In the genomic region with DNA sequence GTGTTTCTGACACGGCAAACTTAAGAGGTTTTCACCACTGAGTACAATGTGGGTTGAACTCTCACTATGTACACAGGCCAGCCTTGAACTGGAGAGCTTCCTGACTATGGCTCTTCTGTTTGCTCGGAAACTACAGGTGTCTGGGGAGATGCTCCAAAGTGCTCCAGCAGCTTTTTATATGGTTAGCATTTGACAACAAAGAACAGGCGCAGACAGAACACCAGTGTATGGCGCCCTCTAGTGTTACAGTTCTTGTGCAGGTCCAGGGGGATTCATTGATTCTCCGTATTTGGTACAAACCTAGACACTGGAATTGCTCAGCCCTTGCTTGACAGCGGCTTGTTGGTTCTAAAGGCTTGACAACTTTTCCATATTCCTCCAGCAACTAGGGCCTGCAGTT, we compare ENCODE assay signal across 9 mouse cellular contexts. TPM values are rescaled to one million over a fixed set of nuclear protein-coding genes. Genes with fewer than 3 reads are reported as not detected.
DNase-seq lines count a peak whose midpoint lies in the region; ATAC-seq and TF ChIP-seq lines count a peak whose summit lies in the region.
"Had no signal": no experiment of that assay in that cellular context is flagged by ENCODE, and none has a peak within 500 bp of the region (broad histone marks: within the 10 kb centered on the region; RNA-seq: fewer than 3 reads in every experiment).

No protein-coding gene starts in this region.

- no peaks in the 10 kb centered on the region for H3K27me3 ChIP-seq in heart, postnatal 0 days (ENCODE audit: control insufficient read depth, insufficient read depth, low read length)
- H3K27me3 ChIP-seq in liver, embryonic 14.5 days (ENCODE audit: control insufficient read depth, insufficient read depth, low read length), result no peaks in the 10 kb centered on the region
- no peaks in the 10 kb centered on the region for H3K27me3 ChIP-seq in neural tube, embryonic 13.5 days
- H3K27me3 ChIP-seq: heart, embryonic 13.5 days had no signal

- H3K4me2 ChIP-seq in heart, postnatal 0 days (ENCODE audit: low read depth, low read length), result no peak overlapping the region
- no peak overlapping the region for H3K4me2 ChIP-seq in liver, embryonic 14.5 days (ENCODE audit: low read depth)
- no peak overlapping the region for H3K4me2 ChIP-seq in neural tube, embryonic 13.5 days
- H3K4me2 ChIP-seq: heart, embryonic 13.5 days had no signal

- H3K9ac ChIP-seq in heart, postnatal 0 days (replicated peaks; ENCODE audit: low read depth, low read length), result no peak overlapping the region
- no peak overlapping the region for H3K9ac ChIP-seq in liver, embryonic 14.5 days (replicated peaks)
- no peak overlapping the region for H3K9ac ChIP-seq in neural tube, embryonic 13.5 days
- H3K9ac ChIP-seq: heart, embryonic 13.5 days had no signal

- TF ChIP-seq CTCF in heart, postnatal 0 days (IDR thresholded peaks at IDR 0.05; ENCODE audit: low read depth), result peak; percentile 78
- peak; percentile 80 for TF ChIP-seq CTCF in liver, embryonic 14.5 days (IDR thresholded peaks at IDR 0.05; ENCODE audit: low read depth)

- no peaks in the 10 kb centered on the region for H3K9me3 ChIP-seq in heart, postnatal 0 days (replicated peaks; ENCODE audit: control insufficient read depth, low read length)
- H3K9me3 ChIP-seq in liver, embryonic 14.5 days (ENCODE audit: control insufficient read depth, low read length), result no peaks in the 10 kb centered on the region
- H3K9me3 ChIP-seq in neural tube, embryonic 13.5 days, result no peaks in the 10 kb centered on the region
- H3K9me3 ChIP-seq: heart, embryonic 13.5 days had no signal

- H3K27ac ChIP-seq in heart, postnatal 0 days (ENCODE audit: low read depth), result no peak overlapping the region
- H3K27ac ChIP-seq in liver, embryonic 14.5 days, result no peak overlapping the region
- H3K27ac ChIP-seq in neural tube, embryonic 13.5 days (replicated peaks), result no peak overlapping the region
- H3K27ac ChIP-seq: heart, embryonic 13.5 days had no signal

- WGBS in heart, postnatal 0 days, result 20% methylated on average over 6 of the region's 6 CpGs
- 29% methylated on average over 6 of the region's 6 CpGs for WGBS in liver, embryonic 14.5 days (ENCODE audit: insufficient replicate concordance)
- 22% methylated on average over 6 of the region's 6 CpGs for WGBS in neural tube, embryonic 13.5 days

- no peak overlapping the region for H3K4me3 ChIP-seq in heart, postnatal 0 days (ENCODE audit: low read depth, low read length)
- H3K4me3 ChIP-seq in liver, embryonic 14.5 days (ENCODE audit: insufficient read depth in 1 of 2, low read depth in 2 of 2, low read length in 2 of 2), result no peak overlapping the region
- no peak overlapping the region for H3K4me3 ChIP-seq in neural tube, embryonic 13.5 days
- H3K4me3 ChIP-seq: heart, embryonic 13.5 days had no signal

- H3K4me1 ChIP-seq in heart, postnatal 0 days (ENCODE audit: control insufficient read depth, insufficient read depth), result no peaks in the 10 kb centered on the region
- no peaks in the 10 kb centered on the region for H3K4me1 ChIP-seq in liver, embryonic 14.5 days (replicated peaks; ENCODE audit: control insufficient read depth in 2 of 2, insufficient read depth in 2 of 2, low read length in 1 of 2)
- H3K4me1 ChIP-seq in neural tube, embryonic 13.5 days (replicated peaks), result peaks cover 10% of the 10 kb centered on the region

- TF ChIP-seq EP300 in heart, postnatal 0 days (IDR thresholded peaks at IDR 0.05; ENCODE audit: low read depth), result no peak
- TF ChIP-seq EP300 in liver, embryonic 14.5 days (IDR thresholded peaks at IDR 0.05; ENCODE audit: low read depth), result no peak

- H3K36me3 ChIP-seq in heart, postnatal 0 days (replicated peaks; ENCODE audit: control insufficient read depth, insufficient read depth, low read length), result peaks cover 20% of the 10 kb centered on the region
- H3K36me3 ChIP-seq in liver, embryonic 14.5 days (replicated peaks; ENCODE audit: control insufficient read depth, insufficient read depth, low read depth), result peaks cover 15% of the 10 kb centered on the region
- H3K36me3 ChIP-seq in neural tube, embryonic 13.5 days, result peaks cover 33% of the 10 kb centered on the region

- peak; percentile 81 for DNase-seq in CD4-positive, CD25-positive, alpha-beta regulatory T cell, adult 2 months (ENCODE audit: low read depth, low spot score)
- peak; percentile 43 for DNase-seq in adrenal gland, adult 8-10 months
- DNase-seq in embryo, embryonic 11.5 days (ENCODE audit: low read depth, low spot score), result peak; percentile 63
- DNase-seq in heart, postnatal 0 days (ENCODE audit: low spot score), result peak; percentile 63
- DNase-seq in kidney, postnatal 25 days, result peak; percentile 68 to 74
- DNase-seq in liver, embryonic 14.5 days (ENCODE audit: low read depth in 3 of 3, low spot score in 3 of 3), result peak; percentile 26 to 40 (median 30)
- DNase-seq in testis, postnatal 14 days (ENCODE audit: low spot score), result peak; percentile 36

- peak; percentile 48; the same call in 1 of the 2 replicates for ATAC-seq in heart, postnatal 0 days (ENCODE audit: insufficient read depth, low read depth)
- ATAC-seq in liver, embryonic 14.5 days (ENCODE audit: insufficient read depth), result peak; percentile 31; the same call in 1 of the 2 replicates
- peak; percentile 87 for ATAC-seq in neural tube, embryonic 13.5 days (ENCODE audit: low read depth)

RNA-seq across cellular contexts. Expression of gene Gal, which starts 36.8 kb away (rescaled TPM):
- 100 to 1,000 TPM in 1 of 4 experiments, 10 to 100 TPM in 3; 72.9 to 102 (median 81.8) TPM for total RNA-seq in adrenal gland, adult 8-10 months (2022)
- 2.3 TPM in 1 of 2 replicates, not detected in the other for total RNA-seq in heart, postnatal 0 days (2014; rRNA removed; ENCODE audit: low replicate concordance)
- polyA plus RNA-seq in heart, postnatal 0 days (2015; fragmentation: Nextera tagmentation; extraction: Ambion mirVana), result 2.4 and 3.1 TPM in 2 replicates
- polyA plus RNA-seq in liver, embryonic 14.5 days (2012; rRNA removed), result 0.04 and 0.36 TPM in 2 replicates
- not detected in 2 replicates for polyA plus RNA-seq in liver, embryonic 14.5 days (2014; fragmentation: Nextera tagmentation; extraction: Ambion mirVana)
- polyA plus RNA-seq in neural tube, embryonic 13.5 days (2015; fragmentation: Nextera tagmentation; extraction: Ambion mirVana), result 115 and 210 TPM in 2 replicates

Comparison
In these comparisons a context has a peak if more than half of its experiments do, and no peak if none do; other contexts are left out.
1. DNase-seq: peak in every context shown above with its lines; median percentile 81 in CD4-positive, CD25-positive, alpha-beta regulatory T cell, adult 2 months; 71 in kidney, postnatal 25 days; 63 in embryo, embryonic 11.5 days; 63 in heart, postnatal 0 days; 43 in adrenal gland, adult 8-10 months; 36 in testis, postnatal 14 days; 30 in liver, embryonic 14.5 days.
2. ATAC-seq: peak in every context shown above with its lines; median percentile 87 in neural tube, embryonic 13.5 days; 48 in heart, postnatal 0 days; 31 in liver, embryonic 14.5 days.
3. RNA of gene Gal, which starts 36.8 kb away (polyA plus RNA-seq): 115 to 210 TPM in neural tube, embryonic 13.5 days; 2.4 to 3.1 TPM in heart, postnatal 0 days and 0.04 to 0.36 TPM in liver, embryonic 14.5 days; every median in the first group is over 10 times any median in the second.